Mouse (Mus musculus): Measurements from ENCODE around the gene Mrm1.
A peak's percentile ranks its signal among the peaks of the same experiment; 100 is the strongest.

Mrm1 gene

DNA sequence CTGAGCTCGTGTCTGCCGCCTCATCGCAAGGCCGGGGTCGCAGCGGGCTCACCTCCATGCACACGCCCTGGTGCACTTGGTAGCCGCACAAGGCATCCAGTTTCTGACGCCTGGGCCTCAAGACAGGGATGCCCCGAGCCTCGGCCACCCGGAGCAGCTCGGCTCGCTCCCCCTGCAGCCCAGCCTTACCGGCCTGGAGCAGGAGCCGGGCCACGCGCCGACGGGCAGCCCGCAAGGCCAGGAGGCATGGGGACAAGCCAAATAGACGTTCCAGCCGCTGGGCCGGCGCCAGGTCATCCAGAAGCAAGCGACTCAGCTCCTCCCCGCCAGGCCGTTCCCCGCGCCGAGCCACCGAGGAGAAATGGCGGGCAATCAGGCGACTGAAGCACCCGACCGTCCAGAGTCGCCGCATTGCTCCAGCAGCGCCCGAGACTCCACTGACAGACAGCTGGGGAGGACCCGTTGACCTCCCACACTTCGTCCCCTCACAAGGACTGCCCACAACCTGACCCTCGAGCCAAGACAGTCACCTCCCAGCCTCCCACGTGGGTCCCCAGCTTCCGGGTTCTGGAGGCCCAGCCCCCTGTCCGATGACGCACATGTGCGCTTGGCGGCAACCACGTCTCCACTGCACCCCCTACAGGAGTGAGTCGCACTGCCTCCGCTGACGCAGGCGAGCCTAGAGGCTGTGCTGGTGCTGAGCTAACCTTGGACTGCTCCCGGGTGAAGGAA is at the start of gene Mrm1:
Gene Mrm1, minus strand, starts transcription at position 555 of the 732 bp plus-strand sequence.
- peak; percentile 99 for DNase-seq (ENCODE audit: low read depth, low spot score)

DNA sequence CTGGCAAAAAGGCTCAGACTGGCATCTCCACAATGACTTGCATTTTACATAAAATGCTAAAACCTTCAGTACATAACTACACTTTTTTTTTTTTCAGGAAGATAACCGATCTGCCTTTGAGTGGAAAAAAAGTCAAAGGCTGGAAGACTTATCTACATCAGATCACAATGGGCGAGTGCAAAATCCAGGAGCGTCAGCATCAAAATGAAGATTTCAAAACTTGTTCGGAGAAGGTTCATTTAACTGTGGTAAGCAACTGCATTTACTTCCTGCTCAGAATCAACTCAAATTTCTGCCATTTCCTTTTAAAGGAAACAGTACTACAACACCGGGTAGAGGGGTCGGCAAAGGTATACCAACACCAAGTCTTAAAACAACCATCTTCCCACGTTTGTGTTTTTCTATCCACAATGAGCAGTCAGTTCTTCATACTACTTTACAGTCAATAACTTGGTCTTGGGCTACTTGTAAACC is 49.5 kb upstream of the Mrm1 start:
- peak; percentile 45 for DNase-seq (ENCODE audit: low read depth, low spot score)

DNA sequence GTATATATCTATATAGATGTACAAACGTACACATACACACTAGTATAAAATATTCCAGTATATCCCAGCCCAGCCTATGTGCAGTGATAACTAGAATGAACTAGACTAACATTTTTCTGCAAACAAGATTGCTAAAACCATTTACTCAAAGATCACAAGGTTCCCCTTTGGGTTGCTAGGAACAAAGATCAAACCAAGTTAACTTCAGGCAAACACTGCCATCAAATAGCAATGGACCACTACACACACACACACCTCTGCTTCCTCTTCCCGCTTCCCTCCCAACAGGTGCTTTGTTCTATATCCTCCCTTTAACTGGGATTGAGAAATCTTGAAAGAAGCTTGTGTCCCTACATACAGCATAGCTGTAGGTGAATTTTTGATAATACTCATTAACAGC is 48.3 kb upstream of the Mrm1 start:
- no peak for DNase-seq (ENCODE audit: low read depth, low spot score)

DNA sequence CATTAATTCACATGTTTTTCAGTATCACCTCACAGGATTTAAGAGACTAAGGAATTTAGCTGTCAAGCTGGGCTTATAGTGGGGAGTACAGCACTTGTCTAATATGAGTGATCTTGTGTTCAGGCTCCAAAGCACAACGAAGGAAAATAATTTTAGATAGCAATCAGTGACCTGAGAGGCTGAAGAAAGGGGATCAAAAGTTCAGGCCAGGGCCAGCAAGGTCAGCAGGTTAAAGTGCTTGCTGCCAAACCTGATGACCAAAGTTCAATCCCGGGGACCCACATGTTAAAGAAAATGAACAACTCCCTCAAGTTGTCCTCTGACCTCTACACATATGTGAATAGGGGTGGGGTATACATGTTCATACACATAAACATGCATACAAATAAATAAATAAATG is 46.0 kb upstream of the Mrm1 start:
- DNase-seq (ENCODE audit: low read depth, low spot score) = no peak

DNA sequence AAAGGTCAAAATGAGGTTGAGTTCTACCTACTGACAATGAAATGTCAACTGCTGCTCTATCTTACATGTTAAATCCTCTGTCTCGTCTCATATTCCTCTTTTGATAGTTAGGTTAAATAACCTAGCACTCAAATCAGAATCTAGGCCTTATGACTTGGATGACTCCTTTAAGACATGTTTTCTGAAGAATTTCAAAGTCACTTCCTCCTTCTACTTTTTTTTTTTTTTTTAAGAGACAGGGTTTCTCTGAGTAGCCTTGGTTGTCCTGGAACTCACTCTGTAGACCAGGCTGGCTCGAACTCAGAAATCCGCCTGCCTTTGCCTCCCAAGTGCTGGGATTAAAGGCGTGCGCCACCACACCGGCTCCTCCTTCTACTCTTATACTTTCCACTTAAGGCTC is 36.0 kb upstream of the Mrm1 start:
- DNase-seq (ENCODE audit: low read depth, low spot score) = no peak

DNA sequence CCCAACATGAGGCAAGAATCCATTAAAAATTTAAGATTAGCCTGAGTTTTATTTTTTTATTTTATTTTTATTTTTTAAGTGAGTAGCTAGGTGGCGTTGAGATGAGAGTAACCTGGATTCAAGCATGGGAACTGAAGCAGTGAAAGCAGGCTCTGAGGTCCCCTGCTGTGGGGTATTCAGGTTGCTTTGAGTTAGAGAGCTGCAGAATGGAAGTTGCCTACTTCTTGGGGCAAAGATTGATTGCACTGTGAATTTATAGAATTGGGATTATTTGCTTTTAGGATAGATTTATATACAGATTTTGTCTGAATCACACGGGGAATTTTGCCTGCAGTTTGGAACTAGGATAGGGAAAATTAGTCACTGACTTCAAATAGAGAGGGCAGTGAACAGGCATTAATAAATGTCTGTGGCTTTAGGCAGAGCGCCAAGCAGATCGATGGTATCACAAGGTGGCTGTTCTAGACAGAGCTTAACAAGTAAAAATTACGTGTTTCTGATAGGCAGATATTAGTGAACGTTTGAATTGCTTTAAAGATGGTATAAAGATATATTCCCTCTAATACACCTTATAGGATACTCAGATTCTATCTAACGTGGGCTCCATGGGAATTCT is 28.3 kb upstream of the Mrm1 start:
- DNase-seq (ENCODE audit: low read depth, low spot score) = no peak

DNA sequence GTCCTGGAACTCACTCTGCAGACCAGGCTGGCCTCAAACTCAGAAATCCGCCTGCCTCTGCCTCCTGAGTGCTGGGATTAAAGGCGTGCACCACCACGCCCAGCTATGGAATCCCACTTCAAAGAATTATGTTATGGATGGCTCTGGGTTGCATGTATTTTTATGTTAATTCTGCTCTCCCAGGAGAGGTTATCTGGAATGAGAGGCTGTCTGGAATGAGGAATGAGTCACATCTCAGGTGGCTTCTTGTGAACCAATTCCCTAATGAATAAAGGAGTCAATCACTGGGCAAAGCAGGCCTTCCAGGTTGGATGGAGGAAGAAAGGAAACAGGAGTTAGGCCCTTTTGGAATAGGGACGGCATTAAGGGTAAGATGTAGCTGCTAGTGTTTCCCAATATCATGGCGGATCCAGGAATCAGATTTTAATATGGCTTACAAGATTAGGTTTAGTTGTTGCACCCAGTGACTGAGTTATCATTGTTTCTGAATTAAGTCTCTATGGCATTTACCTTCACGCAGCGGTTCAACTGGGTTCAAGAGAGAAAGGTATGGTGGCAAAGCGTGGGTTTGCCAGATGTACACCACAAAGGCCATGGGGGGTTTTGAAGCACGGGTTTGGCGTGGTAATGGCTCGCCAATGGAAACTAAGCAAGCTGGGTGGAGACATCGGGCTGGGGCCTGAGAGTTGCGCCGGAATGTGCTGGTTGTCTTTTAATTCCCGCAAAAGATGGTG is 27.6 kb upstream of the Mrm1 start:
- DNase-seq (ENCODE audit: low read depth, low spot score) = no peak

DNA sequence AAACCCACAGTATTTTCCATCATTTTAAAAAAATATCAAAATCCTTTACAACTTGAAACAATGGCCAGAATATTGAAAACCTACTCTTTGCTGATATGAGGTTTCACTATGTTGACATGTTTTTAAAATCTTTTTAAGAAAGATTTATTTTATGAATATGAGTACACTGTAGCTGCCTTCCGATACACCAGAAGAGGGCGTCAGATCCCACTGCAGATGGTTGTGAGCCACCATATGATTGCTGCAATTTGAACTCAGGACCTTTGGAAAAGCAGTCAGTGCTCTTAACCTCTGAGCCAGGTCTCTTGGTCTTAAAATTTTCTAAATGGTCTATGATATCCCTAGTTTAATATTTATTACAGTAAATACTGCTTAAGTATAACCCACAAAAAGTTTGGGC is 20.0 kb upstream of the Mrm1 start:
- peak; percentile 52 for DNase-seq (ENCODE audit: low read depth, low spot score)

DNA sequence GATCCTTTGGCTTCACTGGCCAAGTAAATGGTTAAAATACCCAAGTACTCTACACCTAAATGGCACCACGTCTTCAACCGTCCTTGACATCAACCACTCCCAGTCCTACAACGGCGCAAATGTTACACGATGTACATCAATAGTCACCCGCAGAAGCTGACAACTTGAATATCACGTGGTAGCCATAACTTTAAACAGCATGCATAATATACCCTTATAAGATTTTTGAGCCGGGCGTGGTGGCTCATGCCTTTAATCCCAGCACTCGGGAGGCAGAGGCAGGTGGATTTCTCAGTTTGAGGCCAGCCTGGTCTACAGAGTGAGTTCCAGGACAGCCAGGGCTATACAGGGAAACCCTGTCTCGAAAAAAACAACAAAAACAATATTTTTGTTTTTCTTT is 10.2 kb upstream of the Mrm1 start:
- peak; percentile 41 for DNase-seq (ENCODE audit: low read depth, low spot score)

DNA sequence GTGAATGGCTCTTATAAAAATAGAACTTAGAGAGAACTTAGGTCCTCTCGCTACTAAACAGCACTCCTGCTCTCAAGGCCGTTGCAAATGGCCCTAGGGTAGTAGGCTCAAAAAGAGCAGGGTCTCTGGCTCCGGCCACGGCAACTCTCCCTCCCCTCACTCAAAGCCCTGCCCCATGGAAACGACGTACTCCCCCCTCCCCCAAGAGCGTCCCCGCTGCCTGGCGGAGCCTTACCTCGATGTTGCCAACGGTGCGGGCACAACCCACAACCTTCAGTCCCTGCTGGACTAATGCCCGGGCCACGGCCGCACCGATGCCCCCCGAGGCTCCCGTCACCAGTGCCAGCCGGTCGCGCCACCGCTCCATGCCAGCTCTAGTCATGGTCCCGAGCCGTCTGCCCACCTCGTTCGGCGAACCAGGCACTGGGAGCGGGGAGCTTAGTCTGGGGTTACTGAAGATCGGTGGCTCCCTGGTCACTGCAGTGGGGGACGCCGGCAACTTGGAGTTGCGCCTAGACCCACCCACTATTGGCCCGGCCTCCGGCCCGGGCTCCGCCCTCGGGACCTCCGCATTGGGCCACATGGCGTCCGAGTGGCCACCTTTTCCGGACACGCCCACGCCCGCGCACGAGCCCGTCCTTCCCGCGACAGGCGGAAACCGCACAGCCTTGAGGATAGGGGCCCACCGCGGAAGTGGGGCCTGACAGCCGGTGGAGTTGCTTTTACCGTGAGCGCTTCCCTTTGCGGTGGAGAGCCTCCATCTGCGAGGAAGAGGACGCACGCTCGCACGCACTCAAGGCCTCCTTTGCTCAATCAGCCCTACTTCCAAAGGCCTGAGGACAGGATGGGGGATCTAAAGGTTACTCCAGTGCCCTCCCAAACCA is 9.4 kb upstream of the Mrm1 start, which contains the start of gene Dhrs11:
Gene Dhrs11, minus strand, starts transcription at position 479 of the 884 bp plus-strand sequence.
- DNase-seq (ENCODE audit: low read depth, low spot score) = peak; percentile 86

DNA sequence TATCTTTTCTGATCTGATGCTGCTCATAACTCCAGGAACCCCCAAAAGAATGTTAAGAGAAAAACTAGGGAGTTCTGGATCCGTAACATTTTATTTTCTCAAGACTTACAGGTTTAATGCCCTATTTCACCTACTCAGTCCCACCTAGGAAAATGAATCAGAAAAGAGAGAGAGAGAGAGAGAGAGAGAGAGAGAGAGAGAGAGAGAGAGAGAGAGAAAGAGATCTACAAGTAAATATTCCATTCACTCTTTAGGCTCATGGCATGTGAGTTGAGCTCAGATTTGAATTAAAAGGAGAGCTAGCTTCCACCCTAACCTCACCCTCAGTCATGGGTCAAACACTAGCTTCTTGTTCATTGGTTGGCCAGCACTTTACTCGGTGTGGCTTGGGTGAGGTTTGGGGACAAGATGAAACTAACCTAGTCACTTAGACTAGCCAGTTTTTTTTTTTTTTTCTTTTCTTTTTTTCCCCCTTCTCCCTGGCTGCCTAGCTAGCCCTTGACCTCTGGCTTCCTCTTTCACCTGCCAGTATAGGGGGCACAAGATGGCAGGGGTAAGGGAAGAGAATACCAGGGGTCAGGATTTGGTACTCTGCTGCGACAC is 8.7 kb upstream of the Mrm1 start:
- no peak for DNase-seq (ENCODE audit: low read depth, low spot score)

DNA sequence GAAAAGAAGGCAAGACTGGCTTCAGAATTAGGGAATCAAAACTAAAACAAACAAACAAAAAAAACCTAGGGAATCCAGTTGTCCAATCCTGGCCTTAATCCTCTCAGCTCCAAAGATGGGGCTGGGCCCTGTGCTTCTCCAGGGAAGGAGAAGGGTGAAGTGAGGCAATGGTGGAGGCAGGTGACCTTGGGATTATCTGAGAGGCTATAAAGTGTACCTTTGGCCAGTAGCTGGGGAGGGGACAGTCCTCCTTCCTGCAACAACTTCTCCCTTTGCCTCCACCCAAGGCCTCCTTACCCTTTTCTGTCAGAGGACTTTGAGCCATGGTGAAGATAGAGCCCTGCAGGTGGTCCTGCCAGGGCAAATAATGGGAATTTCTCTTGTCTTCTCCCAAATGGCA is 8.2 kb upstream of the Mrm1 start:
- DNase-seq (ENCODE audit: low read depth, low spot score) = no peak

DNA sequence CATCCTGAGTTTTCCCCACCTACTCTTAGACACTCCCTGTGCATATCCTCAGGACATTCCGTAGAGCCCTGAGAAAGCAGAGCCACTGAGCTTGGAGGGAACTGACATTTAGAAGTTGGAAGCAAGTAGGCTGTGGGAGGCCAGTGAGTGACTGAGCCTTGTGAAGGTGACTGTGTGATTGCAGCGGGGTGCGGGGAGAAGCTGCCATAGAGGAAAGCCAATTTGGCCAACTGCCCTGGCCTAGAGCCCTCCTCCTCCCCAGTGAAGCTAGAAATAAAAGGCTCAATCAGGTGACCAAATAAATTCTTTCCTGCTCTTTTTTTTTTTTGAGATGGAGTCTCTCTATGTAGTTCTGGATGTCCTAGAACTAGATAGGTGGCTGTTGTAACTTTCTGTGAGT is 6.9 kb upstream of the Mrm1 start:
- DNase-seq (ENCODE audit: low read depth, low spot score) = no peak

DNA sequence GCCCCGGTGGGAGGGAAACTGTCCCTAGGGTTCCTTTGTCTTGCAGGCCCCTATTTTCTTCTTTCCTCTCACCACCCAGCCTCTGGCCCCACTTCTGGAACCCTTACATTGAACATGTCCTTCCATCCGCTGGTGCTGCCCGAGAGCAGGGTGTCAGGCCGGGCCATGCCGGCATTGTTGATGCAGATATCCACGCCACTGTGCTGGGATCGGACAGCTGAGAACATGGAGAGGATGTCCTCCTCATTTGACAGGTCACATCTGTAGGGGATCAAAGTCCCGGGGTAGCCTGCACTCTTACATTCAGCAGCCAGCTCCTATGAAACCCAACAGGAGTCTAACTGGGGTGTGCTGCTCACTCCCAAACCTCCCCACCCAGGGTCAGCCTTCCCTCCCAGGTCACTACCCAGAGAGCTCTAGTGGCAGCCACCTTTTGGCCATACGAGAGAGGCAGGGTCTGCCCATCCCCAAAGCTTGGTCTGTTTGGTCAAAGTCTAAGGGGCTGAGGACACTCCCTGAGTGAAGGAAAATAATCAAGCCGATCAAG is 6.0 kb upstream of the Mrm1 start:
- DNase-seq (ENCODE audit: low read depth, low spot score) = no peak

DNA sequence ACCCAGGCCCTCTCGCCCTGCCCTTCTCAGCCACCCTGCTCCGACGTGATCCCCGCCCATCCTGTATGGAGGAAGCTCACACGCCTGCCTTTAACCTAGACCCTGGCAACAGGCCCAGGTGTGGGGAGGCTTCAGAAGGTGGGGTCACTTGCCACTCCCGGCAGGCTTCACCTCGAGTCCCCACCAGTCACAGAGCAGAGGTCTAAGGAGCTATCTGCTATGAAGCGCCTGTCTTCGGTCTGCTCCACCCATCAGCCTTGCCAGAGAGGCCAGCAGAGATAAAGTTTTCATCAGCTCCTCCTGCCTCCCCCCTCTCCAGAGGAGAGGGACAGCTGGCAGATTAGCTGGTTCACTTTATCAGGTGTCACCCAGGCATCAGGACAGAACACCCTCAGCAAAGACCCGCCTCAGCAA is 4.2 kb upstream of the Mrm1 start:
- no peak for DNase-seq (ENCODE audit: low read depth, low spot score)

DNA sequence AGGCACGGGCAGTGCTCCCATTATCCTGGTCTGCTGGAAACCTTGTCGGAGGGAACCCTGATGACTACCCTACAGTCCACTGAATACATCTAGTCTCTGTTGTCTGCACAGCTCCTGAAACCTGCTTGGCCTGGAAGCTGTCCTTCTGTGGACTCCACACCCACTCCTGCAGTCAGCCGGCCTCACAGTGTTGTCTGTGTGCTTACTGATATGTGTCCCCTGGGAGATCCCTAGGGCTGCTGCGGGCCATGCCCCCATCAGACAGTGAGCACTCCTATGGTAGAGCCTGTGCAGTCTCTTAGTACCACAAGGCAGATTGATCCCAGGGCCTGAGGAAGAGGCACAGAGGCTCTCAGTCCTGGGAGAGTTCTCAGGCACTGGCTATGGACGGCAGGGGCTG is 3.2 kb upstream of the Mrm1 start:
- DNase-seq (ENCODE audit: low read depth, low spot score) = no peak

DNA sequence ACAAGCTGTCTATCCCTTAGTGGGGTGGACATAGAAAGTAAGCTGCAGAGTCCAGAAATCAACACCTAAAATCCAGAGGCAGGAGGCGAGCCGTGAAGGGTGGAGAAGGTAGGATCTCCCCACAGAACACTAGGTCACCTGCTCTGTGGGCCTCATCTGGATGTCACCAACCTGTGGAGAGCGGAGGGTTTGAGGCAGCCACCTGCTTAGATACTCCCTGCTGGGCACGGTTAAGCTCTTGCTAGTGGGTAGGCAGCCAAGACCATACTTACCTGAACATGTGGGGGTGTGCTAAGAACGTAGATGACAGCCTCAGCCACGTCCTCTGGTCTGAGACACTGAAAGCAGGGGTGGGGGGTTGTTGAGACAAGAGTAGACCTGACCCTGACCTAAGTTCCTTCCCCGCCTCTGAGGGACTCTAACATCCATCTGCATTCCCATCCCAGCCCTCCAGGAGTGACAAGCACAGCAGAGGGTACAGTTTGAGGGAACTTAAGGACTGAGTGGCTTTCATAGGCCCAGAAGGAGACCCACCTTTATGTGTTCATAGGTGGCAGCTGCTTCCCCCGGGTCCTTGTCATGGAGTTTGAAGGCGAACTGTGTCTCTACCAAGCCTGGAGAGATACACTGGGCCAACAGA is 1.9 kb upstream of the Mrm1 start:
- no peak for DNase-seq (ENCODE audit: low read depth, low spot score)

DNA sequence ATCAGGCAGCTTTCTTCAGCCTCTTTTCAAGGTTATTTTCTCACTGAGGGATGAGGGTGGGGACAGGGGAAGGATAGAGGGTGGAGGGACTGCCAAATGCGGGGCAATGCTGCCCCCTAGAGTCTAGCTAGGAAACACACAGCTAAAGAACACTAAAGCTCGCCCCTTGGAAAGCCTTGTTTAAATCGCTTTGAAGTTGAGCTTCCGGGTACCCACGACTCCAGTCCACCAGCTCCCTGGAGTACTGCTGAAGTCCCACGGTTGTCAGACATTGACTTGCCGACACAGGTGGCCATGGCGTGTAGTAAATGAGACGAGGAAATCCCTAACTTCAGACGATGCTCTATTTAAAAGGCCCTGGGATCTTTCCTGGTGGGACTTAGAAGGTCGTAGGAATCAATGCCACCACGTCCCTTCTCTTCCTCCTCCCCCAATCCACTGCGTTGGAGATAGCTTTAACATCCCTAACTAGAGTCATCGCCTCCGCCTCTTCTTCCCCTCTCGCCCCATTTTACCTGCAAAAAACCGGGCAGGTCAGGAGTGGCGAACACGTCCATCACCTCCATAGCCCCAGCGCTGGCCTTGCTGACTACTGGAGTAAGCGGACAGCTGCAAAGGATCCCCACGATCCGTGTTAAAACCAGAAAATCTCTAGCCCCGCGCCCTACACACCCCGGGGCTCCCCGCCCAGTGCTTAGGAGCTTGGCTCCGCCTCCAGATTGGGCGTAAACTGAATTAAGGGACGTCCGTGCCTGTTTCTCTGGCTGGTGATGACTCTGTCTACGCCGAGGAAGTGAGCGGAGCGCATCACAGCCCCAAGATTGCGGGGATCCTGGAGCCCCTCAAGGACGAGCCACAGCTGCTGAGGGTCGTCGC is 992 bp downstream of the Mrm1 start:
- peak; percentile 92 for DNase-seq (ENCODE audit: low read depth, low spot score)

DNA sequence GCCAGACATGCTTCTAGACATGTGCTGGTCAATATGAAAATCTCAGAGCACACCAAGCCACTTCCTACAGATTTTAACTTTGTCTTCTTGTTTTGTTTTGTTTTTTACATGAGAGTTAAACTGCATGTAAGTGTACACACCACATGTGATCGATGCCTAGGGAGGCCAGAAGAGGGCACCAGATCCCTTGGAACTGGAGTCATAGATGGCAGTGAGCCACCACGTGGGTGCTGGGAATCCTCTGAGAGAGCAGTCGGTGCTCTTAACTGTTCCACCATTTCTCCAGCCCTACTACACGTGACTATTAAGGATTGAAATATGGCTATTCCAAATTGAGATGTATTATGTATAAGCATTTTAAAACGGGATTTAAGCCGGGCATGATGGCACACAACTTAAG is 2.0 kb downstream of the Mrm1 start:
- peak; percentile 58 for DNase-seq (ENCODE audit: low read depth, low spot score)
